Mouse (Mus musculus): ENCODE data around the gene Nfyb.

Nfyb gene

DNA sequence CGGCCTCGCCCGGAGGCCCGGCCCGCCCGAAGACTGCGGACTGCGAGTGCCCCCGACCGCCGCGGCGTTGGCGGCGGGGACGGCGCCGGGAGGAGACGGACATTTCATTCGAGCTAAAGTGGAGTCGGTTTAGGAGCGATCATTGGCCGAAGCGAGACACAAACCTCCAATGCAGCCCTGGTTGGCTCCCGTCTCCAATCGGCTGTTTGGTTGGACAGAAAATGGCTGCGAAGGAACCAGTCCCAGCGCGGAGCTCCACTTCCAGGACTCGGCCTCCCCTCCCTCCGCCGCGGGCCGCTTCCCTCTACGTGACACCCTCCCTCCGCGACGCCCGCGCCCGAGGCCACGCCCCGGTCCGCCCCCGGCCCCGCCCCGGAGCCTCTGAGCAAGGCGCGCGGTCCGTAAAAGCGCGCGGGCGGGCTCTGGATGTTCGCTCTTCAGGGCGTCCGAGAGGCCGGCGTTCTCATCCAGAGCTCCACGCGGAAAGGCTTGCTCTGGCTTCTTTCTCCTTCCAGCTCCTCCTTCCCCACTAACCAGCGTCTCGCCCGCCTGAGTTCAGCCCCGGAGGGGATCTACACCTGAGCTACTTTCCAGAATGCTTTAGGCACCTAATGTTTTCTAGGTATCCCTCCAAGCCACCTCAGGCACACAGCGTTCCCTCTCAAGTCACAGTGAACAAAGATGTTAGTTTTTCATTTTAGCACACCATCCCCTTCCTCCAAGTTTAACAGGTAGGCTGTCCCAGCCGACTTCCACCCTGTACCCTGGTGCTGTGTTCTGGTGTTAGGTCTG is at the start of gene Nfyb:
Nfyb (minus strand) TSS at position 305 of the 792 bp plus-strand sequence.
- DNase-seq (ENCODE audit: extremely low read depth, low read depth) = peak; percentile 93

DNA sequence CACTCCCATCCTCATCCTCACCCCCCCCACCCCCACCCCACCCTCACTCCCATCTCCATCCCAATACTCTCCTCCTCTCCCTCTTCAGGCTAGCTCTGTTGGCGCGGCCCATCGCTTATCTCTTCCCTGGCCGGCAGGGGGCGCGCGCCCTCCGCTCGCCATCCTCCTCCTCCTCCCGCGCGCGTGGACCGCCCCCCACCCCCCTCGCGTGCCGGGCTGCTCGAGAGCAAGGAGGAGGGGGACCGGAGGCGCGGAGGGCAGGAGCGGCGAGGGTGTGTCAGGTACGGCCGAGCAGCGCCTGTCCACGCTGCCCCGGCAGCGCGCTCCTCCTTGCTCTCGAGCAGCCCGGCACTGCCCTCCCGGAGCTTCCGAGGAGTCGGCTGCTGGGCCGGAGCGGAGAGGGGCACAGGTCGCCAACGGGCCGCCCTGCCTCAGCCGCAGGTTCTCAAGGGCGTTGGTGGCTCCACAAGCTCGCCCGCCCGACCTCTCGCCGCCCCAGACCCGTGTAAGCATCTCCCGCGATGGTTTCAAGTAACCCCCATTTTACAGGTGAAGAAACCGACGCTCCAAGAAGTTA is 48.0 kb upstream of the Nfyb start:
- no peak for DNase-seq (ENCODE audit: extremely low read depth, low read depth)

DNA sequence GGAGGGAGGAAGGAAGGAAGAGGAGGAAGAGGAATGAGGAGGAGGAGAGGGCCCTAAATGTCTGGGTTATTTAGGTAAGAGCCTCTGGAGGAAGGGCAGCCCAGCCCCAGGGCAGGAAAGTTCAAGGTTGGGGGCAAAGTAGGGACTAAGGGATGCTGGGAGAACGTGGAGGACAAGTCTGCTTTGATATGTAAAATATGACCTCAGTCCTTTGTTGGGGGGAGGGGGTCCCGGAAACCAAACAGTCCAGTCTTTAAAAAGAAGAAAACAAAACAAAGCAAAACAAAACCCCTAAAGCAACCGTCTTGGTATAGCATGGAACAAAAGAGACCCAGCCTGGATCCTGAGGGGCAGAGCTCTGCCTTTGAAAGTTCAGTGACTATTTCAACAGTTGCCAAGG is 45.4 kb upstream of the Nfyb start:
- no peak for DNase-seq (ENCODE audit: extremely low read depth, low read depth)

DNA sequence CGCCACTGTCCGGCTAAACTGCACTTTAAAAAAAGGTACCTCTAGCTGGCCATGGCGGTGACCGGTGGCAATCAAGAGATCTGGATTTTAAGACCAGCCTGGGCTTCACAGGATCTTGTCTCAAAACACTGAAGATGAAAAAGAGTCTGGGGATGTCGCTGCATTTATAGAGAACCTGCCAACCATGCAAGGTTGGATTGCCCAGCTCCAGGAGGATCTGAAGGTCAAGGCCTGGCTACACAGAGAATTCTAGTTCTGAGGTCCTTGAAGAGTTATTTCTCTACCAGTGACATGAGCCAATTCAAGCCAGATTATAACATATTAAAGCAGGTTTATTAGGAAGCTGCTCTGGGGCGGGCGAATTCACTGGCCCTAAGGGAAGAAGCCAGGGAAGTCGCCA is 44.9 kb upstream of the Nfyb start:
- DNase-seq (ENCODE audit: extremely low read depth, low read depth) = no peak

DNA sequence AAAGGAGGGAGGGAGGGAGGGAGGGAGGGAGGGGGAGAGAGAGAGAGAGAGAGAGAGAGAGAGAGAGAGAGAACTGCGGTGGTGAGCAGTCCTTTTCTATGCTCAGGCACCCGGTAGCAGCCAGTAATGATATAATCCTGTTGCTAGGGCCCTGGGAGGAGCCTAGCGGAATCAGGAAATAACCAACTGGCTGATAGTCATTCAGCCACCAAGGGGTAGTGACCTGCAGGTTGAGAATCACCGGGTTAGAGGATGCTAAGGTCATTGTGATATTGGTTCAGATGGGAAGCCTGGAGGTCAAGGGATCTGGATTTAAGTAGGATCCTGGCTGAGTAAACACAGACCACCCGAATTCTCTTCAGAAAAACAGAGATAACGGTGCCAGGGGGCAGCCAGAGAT is 44.2 kb upstream of the Nfyb start:
- peak; percentile 70 for DNase-seq (ENCODE audit: extremely low read depth, low read depth)

DNA sequence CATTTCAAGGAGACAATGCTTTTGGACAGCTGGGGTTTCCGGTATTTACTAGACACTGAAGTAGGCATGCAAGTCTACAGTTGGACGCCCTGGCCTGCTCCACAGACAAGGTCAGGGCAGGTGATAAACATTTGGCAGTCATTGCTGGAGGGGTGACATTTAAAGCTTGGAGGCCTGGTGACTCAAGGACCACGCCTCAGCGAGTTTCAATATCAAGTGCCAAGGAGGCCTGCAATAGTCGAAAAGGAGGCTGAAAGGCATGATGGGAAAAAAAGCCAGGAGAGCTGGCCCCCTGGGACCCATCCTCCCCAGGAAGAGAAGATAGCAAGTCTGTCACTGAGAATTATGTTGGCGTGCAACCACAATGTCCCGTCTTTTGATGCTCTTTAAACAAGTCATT is 43.3 kb upstream of the Nfyb start:
- DNase-seq (ENCODE audit: extremely low read depth, low read depth) = no peak

DNA sequence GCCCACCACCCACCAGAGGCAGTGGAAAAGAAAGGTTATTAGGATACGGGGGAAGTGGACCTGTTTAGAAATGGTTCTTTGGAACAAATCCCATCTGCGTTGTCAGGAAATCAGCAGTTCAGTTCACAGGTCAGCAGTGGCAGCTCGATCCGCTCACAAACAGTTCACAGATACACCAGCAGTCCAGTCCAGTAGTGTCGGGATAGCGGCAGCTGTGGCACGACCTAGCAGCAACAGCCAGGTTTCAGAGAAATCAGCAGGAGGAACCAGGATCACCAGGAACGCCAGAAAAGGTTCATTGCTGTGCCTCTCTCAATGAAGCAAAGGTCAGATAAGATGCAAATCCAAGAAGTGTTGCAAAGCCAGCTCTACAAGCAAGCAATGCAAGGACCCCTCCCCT is 42.5 kb upstream of the Nfyb start:
- DNase-seq (ENCODE audit: extremely low read depth, low read depth) = no peak

DNA sequence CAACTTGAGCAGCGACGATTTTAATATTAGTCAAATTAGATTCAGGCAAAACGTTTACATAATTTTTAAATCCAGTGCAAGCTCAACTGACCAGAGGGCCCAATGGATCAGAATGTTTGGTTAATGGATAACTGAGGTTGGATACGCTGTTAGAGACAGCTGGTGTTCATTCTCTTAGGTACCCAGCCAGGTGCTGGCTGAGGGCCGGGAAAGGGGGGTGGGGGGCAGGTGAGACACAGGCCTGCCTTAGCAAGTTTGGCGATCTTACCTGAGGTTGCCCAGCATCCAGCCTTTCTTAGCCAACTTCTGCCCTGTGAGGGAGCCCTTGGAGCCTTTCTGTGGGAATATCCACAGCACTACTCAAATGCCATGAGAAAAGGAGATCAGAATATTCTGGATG is 41.2 kb upstream of the Nfyb start:
- no peak for DNase-seq (ENCODE audit: extremely low read depth, low read depth)

DNA sequence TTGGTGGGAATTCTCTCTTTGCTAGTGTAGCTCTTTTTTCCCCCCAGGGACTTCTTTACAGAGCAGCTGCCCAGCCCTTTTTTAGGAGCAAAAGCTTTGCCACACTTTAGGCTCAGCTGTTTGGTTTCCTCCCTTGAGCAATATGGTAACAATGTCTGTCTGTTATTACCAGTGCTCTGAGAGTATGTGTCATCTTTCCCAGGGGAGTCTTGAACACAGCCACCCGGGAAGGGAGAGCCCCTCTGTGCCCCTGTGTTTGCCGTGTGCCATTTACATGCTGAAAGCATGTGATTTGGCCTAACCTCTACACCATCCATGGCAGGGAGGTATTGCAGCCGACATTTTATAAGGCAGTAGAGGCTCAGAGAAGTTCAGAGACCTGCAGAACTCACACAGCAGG is 40.5 kb upstream of the Nfyb start:
- DNase-seq (ENCODE audit: extremely low read depth, low read depth) = no peak

DNA sequence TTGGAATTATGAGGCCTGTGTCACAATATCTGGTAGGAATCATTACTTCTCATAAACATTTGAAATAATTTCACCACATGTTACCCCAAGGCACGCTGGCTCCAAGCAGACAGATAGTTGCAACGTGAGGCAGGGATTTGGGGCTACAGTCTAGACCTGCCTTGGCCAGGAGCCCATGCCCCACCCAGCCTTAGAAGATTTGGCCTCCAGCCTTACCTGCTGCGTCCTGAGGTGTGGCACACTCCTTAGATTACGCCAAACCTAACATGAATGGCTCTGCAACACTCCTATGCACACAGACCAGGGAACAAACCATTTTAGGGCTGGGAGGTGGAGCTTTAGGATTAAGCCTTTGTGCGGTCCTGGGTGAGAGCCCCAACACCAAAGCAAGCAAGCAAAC is 36.1 kb upstream of the Nfyb start:
- no peak for DNase-seq (ENCODE audit: extremely low read depth, low read depth)

DNA sequence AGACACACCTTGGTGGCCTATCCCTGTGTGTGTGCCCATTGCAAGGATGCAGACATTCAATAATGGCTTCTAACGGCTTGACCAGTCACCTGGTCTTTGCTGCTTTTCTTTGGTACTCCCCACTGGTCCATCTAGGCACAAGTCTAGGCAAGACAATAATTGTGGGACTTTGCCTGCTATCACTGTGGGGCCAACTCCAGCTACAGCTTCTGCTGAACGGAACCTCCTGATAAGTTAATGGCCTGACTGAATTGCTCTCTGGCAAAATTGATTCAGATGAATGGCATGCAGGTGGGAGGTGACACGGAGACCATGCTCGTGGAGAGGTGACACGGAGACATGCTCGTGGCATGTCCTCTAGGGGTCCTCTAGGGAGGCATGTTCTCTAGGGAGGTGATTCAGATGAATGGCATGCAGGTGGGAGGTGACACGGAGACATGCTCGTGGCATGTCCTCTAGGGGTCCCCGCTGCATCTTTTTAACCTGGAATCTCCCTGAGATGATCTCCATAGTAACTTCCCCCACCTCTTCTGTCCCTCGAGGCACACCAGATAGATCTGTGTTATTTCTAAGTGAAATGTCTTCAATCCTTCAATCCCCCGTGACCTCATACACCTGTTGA is 34.5 kb upstream of the Nfyb start:
- no peak for DNase-seq (ENCODE audit: extremely low read depth, low read depth)

DNA sequence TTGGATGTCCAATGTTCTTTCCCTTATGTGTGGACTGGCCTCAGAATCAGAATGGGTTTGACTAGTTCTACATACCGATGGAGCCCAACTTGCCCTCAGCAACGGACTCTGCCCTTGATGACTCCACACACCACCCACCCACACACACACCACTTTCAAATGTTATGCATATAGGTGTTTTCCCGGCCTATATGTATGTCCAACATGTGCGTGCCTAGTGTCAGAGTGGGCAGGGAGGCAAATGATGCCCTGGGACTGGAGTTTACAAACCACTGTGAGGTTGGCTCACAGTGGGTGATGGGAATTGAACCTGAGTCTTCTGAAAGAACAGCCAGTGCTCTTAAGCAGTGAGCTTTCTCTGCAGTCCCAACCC is 33.2 kb upstream of the Nfyb start:
- DNase-seq (ENCODE audit: extremely low read depth, low read depth) = no peak

DNA sequence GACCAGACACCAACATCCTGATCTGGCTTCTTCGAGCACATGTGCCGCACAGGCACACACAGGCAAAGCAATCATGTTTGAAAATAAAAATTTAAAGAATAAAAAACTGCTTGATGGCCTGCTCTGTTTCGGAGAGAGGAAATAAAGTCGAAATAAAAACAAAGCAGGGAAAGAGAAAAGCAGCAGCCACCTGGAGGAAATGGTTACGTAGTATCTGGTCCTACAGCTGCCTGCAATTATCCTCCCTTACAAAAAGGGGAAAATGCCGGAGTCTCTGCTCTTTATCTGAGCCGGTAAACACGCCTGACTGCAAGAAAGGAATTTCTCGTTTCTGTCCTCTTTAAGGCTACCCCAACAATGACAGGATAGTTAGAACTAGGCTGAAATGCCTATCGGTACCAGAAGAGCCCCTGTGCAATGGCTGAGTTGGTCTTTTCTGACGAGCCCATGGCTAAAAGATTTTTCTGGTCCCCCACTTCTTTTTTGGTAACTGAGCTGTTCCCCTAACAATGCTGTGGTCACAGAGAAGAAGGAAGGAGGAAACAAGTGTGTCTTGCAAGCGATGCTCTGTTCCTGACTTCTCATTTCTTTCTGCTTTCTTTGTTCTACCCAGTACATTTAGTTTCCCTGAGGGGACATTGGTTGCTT is 32.7 kb upstream of the Nfyb start:
- no peak for DNase-seq (ENCODE audit: extremely low read depth, low read depth)

DNA sequence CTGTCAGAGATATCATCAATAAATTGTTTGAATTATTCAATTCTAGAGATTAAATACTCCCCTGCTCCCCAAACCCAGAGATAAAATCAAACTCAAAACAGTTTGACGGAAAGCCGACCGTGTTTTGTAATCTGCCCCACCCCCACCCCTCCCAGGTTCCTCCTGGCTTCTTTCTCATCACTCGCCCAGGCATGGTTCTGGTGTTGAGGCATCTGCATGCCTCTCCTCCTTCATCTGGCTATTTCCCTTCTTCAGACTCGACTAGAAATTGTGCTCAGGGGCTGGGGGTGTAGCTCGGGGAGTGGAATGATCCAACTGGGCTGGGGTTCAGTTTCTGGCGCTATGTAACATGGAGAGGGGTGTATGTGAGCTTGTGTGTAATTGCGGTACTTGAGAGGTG is 31.8 kb upstream of the Nfyb start:
- no peak for DNase-seq (ENCODE audit: extremely low read depth, low read depth)

DNA sequence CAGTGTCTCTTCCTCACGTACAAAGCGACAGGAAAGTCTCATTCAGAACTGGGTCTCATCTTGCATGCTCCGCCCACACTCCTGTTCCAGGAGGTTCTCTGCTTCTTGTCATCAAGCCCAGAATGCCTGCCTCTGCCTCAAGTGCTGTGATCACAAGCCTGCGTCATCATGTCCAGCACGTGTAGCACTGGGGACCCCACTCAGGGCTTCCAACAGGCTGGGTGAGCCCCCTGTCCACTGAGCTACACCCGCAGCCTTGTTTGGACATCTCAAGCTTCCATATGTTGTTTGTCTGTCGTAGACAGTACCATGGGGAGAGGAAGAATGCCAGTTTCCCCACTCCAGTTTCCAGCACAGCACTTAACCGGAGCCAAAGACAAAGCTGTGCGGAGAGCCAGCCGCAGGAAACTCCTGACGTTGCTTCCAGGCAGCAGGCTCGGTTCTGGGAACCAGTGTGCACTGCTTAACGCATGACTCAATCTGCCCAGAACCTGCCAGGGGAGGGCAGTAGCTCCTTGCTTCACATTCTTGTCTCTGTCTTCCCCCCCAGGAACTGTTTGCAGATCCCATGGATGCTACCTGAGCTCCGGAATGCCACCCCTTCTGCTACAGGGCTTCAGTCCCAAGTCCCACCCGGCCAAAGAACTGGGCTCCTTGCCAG is 31.3 kb upstream of the Nfyb start:
- no peak for DNase-seq (ENCODE audit: extremely low read depth, low read depth)

DNA sequence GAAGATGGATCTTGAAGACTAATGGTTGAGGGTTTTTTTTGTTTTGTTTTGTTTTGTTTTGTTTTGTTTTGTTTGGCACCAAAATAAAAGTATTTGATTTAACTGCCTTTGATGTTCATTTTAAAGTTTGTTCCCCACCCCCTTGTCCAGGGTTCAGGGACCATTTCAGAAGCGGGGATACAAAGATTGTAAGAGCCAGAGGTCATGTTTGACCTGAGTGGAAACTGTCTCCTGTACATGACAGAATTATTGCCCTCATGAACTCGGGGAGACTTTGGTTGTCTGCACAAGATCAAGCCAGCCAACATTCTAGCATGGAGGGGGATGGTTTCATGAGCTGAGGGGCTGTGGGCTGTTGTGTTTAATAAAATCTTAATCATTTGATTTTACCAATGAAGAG is 28.4 kb upstream of the Nfyb start:
- DNase-seq (ENCODE audit: extremely low read depth, low read depth) = no peak

DNA sequence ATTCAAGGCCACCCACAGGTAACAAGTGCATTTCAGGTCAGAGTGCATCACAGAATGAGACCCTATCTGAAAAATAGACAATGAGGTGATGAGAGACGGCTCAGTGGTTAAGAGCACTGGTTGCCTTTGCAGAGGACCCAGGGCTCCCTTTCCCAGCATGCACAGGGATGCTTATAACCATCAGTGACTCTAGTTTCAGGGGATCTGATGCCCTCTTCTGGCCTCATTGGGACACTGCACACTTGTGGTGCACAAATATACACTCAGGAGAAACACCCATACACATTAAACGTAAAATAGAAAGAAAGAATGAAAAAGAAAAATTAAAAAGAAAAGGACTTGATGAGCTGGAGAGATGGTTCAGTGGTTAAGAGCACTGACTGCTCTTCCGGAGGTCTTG is 27.8 kb upstream of the Nfyb start:
- DNase-seq (ENCODE audit: extremely low read depth, low read depth) = no peak

DNA sequence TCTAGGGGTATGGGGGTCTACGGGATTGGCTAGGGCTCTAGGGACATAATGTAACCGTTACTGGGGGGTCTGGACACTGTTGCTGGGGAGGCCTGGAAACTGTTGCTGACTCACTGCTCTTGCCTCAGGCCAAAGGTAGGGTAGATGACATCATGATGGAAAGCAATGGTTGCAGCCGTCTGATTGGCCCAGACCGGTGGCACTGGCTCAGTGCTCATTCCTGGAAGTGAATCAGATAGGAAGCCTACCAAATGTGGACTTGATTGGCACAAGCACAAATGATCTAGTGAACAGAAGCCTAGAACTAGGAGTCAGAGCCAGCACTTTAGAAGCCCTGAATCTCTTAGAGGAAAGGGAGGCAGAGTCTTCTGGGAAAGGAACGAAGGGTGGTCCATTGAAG is 26.6 kb upstream of the Nfyb start:
- no peak for DNase-seq (ENCODE audit: extremely low read depth, low read depth)

DNA sequence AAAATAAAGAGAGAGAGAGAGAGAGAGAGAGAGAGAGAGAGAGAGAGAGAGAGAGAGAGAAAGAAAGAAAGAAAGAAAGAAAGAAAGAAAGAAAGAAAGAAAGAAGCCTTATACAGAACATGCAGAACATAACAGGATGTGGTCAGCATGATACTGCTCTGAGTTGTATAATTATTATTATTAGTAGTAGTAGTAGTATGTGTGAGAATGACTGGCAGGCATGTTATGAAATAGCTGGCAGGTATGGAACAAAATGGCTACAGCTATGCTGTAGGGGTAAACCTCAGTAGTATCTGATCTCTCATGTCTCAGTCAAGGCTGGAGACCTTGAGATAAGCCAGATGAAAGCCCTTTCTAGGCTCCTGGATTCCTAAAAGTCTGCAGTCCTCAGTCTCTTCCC is 25.2 kb upstream of the Nfyb start:
- no peak for DNase-seq (ENCODE audit: extremely low read depth, low read depth)

DNA sequence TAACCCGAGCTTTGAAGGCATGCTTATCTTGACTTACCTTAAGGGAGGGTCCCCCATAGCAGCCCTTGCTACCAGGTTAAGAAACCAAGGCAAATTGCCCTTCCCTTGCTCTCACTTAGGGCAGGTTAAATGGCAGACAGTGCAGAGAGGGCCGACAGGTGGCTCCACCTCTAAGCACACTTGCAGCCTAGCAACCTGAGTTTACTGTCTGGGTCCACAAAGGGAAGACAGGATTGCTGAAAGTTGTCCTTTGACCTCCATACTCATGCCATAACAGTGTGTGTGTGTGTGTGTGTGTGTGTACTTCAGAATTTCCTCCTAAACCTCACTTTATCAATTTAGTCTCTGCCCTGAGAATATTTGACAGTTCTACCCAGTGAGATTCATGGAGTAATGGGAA is 18.5 kb upstream of the Nfyb start:
- DNase-seq (ENCODE audit: extremely low read depth, low read depth) = no peak

DNA sequence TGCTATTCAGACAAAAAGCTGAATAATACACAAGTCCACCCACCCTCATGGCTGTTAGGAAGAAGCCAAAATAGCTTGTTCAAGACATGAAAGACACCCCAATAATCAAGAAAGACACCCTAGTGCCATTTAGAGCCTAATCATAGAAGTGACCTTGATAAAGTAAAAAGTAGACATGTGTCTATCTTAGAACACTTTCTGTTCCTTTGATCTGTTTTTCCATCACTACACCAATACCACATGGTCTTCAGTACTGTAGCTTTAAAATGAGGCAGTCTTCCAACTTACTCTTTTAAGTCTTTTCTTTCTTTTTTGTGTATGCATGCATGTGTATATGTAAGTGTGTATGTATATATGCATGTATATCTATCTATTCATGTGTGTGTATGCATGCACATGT is 16.9 kb upstream of the Nfyb start:
- no peak for DNase-seq (ENCODE audit: extremely low read depth, low read depth)

DNA sequence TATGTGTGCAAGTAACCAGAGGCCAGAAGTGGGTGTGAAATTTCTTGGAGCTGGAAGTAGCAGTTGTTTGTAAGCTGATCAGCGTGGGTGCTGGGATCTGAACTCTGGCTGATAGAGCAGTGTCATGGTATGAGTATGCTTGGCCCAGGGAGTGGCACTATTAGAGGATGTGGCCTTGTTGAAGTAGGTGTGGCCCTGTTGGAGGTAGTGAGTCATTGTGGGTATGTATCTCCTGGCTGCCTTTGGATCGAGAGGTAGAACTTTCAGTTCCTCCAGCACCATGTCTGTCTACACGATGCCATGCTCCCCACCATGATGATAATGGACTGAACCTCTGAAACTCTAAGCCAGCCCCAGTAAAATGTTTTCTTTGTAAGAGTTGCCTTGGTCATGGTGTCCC is 16.4 kb upstream of the Nfyb start:
- peak; percentile 56 for DNase-seq (ENCODE audit: extremely low read depth, low read depth)

Data from MEL-GATA-1-ER (cell line).